Mouse (Mus musculus) olfactory bulb, adult 2 months (tissue): Measurements from ENCODE around the gene Atg101.

Experiments
- CTCF ChIP-seq: fragments of 200-500 bp; IDR thresholded peaks from 2 replicates; pipeline ENCODE4 v1.5.1; 2012; ENCODE audit warnings: low read depth, mild to moderate bottlenecking, low read length, moderate library complexity; ENCODE audit not compliant: insufficient read depth
- POLR2A ChIP-seq: fragments of 200-500 bp; IDR thresholded peaks from 2 replicates; pipeline ENCODE4 v1.6.1; 2012; ENCODE audit warnings: mild to moderate bottlenecking, low read depth, low read length, moderate library complexity; ENCODE audit not compliant: insufficient read depth

DNA sequence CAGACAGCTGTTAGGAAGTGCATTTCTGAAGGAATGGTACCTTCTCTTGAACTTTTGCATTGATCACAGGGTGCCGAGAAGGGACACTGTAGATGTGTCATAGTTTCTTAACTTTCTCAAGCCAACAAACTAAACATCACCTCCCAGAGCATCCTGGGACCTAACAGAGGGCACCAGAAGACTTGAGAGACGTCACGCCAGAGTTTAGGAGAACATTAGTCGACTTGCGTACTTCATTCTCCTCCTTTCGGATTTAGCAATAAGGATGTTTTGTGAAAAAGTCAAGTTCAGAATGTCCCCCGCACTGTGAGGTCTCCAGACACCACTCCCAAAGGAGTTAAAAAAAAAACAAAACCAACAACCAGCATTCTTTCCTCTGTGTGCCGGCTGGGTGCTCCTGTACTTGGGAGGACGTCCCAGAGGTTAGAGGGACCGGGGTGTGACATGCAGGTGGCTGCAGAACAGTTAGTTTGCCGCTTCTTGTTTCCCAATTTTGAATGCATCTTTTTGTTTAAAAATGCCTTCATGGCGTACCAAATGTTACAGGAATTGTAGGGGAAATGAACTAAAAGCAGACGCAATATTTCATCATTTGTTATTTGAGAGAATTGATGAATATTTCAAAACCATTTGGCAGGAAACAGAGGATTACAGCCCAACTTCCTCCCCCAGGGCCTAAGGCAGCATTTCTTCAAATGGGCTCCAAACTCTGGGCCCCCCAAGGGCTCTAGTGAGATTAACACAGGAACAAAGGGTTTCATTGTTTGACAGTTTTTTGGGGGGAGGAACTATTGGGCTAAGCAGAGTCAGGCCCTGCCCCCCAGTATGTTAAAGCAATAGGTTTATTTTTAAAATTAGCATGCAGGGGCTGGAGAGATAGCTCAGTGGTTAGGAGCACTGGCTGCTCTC lies 24.6 kb downstream of the Atg101 start:
- no peak for TF ChIP-seq CTCF
- TF ChIP-seq POLR2A: no peak
